Comparison of ENCODE assay signal across 8 mouse cellular contexts in the genomic region with DNA sequence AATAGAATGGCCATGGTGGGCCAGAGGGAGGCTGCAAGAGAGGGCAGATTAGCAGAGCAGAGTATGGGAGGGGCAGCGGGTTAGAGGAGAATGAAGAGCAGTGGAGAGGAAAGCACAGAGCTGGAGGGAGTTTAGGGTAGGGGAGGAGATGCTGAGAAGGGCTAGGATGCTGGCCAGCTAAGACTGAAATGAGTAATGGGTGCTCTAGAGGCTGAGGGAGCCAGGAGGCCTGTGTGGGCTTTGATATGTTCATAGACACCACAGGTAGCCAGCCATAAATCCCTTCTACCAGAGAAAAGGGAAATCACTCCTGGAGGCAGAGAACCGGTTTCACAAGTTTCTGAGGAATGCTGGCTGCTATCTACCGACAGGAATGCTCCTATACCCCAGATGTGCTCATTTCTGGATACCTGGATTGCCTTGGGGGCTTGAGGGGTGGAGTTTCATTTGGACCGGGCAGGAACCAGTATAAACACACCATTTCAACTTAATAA. TPM values are rescaled to one million over a fixed set of nuclear protein-coding genes. Genes with fewer than 3 reads are reported as not detected.
DNase-seq lines count a peak whose midpoint lies in the region; ATAC-seq lines count a peak whose summit lies in the region.

No protein-coding gene starts in this region.

- no peaks in the 10 kb centered on the region for H3K27me3 ChIP-seq in intestine, embryonic 14.5 days (replicated peaks; ENCODE audit: control insufficient read depth, insufficient read depth, low read length)
- no peaks in the 10 kb centered on the region for H3K27me3 ChIP-seq in lung, embryonic 16.5 days (ENCODE audit: control insufficient read depth, insufficient read depth, low read depth, low read length)

- peaks cover 20% of the 10 kb centered on the region for H3K4me1 ChIP-seq in intestine, embryonic 14.5 days (replicated peaks; ENCODE audit: control insufficient read depth, insufficient read depth, low read length)
- H3K4me1 ChIP-seq in lung, embryonic 16.5 days (replicated peaks; ENCODE audit: control insufficient read depth, insufficient read depth, low read length), result peaks cover 22% of the 10 kb centered on the region

- H3K9me3 ChIP-seq in intestine, embryonic 14.5 days (ENCODE audit: control insufficient read depth, low read length), result 0 out of 2 replicates have a peak, but pooled peaks cover 2% of the 10 kb centered on the region
- H3K9me3 ChIP-seq in lung, embryonic 16.5 days (ENCODE audit: control insufficient read depth, low read length), result no peaks in the 10 kb centered on the region

- H3K27ac ChIP-seq in intestine, embryonic 14.5 days (ENCODE audit: low read depth), result no peak overlapping the region
- peak overlapping the region; percentile 79 for H3K27ac ChIP-seq in lung, embryonic 16.5 days (ENCODE audit: low read length)

- peak; percentile 9 for DNase-seq in adrenal gland, adult 2 months
- no peak for DNase-seq in adrenal gland, postnatal 10 days
- peak; percentile 51 for DNase-seq in ZHBTc4 (ENCODE audit: low read depth, low spot score)
- no peak for DNase-seq in intestine, embryonic 14.5 days (ENCODE audit: low spot score)
- DNase-seq in spleen, postnatal 10 days (ENCODE audit: low spot score in 2 of 2), result no peak
- DNase-seq in spleen, postnatal 4 days (ENCODE audit: low spot score in 2 of 2), result no peak
- no peak for DNase-seq in B cell, adult 2 months

- H3K36me3 ChIP-seq in intestine, embryonic 14.5 days (ENCODE audit: control insufficient read depth, insufficient read depth, low read length), result no peaks in the 10 kb centered on the region
- no peaks in the 10 kb centered on the region for H3K36me3 ChIP-seq in lung, embryonic 16.5 days (ENCODE audit: control insufficient read depth, insufficient read depth, low read length)

- no peak overlapping the region for H3K4me3 ChIP-seq in intestine, embryonic 14.5 days (ENCODE audit: low read depth, low read length)
- H3K4me3 ChIP-seq in lung, embryonic 16.5 days (ENCODE audit: low read length), result peak overlapping the region; percentile 30

- peak overlapping the region; percentile 20 for H3K4me2 ChIP-seq in intestine, embryonic 14.5 days (ENCODE audit: low read length)
- H3K4me2 ChIP-seq in lung, embryonic 16.5 days (ENCODE audit: low read depth, low read length), result peak overlapping the region; percentile 34

- peak; percentile 79 for ATAC-seq in intestine, embryonic 14.5 days (replicated peaks; ENCODE audit: low FRiP score, low TSS enrichment, low read depth)
- ATAC-seq in lung, embryonic 16.5 days (ENCODE audit: low read depth), result peak; percentile 82

- 8% methylated on average over 4 of the region's 4 CpGs for WGBS in intestine, embryonic 14.5 days
- 16% methylated on average over 4 of the region's 4 CpGs for WGBS in lung, embryonic 16.5 days

- H3K9ac ChIP-seq in intestine, embryonic 14.5 days (ENCODE audit: low read length), result no peak overlapping the region
- no peak overlapping the region for H3K9ac ChIP-seq in lung, embryonic 16.5 days (ENCODE audit: low read length)

RNA-seq across cellular contexts. Expression of gene Atl1, which starts 13.2 kb away (rescaled TPM):
- 10 to 100 TPM in 1 of 2 experiments, 1 to 10 TPM in 1; 5.6 to 10.2 TPM for total RNA-seq in adrenal gland, adult 2 months (2021)
- polyA plus RNA-seq in adrenal gland, adult 2 months (2012; rRNA removed), result 1.4 and 1.7 TPM in 2 replicates
- 10 to 100 TPM in 1 of 2 experiments, 1 to 10 TPM in 1; 8.8 to 14.3 TPM for total RNA-seq in adrenal gland, postnatal 10 days (2021)
- 6.9 and 8.6 TPM in 2 replicates for polyA plus RNA-seq in intestine, embryonic 14.5 days (2014; fragmentation: Nextera tagmentation; extraction: Ambion mirVana)
- 3.9 and 5.4 TPM in 2 replicates for polyA plus RNA-seq in lung, embryonic 16.5 days (2015; fragmentation: Nextera tagmentation; extraction: Ambion mirVana)

RNA-seq across cellular contexts. Expression of gene Map4k5, which starts 13.8 kb away (rescaled TPM):
- 10 to 100 TPM; 26.7 to 33.3 TPM for total RNA-seq in adrenal gland, adult 2 months (2021)
- 13.7 and 14.6 TPM in 2 replicates for polyA plus RNA-seq in adrenal gland, adult 2 months (2012; rRNA removed)
- total RNA-seq in adrenal gland, postnatal 10 days (2021), result 10 to 100 TPM; 31.3 to 39.8 TPM
- polyA plus RNA-seq in intestine, embryonic 14.5 days (2014; fragmentation: Nextera tagmentation; extraction: Ambion mirVana), result 32.0 and 34.8 TPM in 2 replicates
- polyA plus RNA-seq in lung, embryonic 16.5 days (2015; fragmentation: Nextera tagmentation; extraction: Ambion mirVana), result 30.8 and 31.0 TPM in 2 replicates

Comparison
In these comparisons a context has a peak if more than half of its experiments do, and no peak if none do; other contexts are left out.
1. DNase-seq: peak in adrenal gland, adult 2 months (single experiment) and ZHBTc4 (single experiment); none in adrenal gland, postnatal 10 days (single experiment), intestine, embryonic 14.5 days (single experiment), spleen, postnatal 10 days (0 of 2), spleen, postnatal 4 days (0 of 2) and B cell, adult 2 months (0 of 2).